Mouse (Mus musculus) olfactory bulb, adult 2 months (tissue): ENCODE measurements around the gene Pou3f3.

Experiments
- CTCF ChIP-seq: fragments of 200-500 bp; IDR thresholded peaks from 2 replicates; pipeline ENCODE4 v1.5.1; 2012; ENCODE audit warnings: low read depth, mild to moderate bottlenecking, low read length, moderate library complexity; ENCODE audit not compliant: insufficient read depth
- POLR2A ChIP-seq: fragments of 200-500 bp; IDR thresholded peaks from 2 replicates; pipeline ENCODE4 v1.6.1; 2012; ENCODE audit warnings: mild to moderate bottlenecking, low read depth, low read length, moderate library complexity; ENCODE audit not compliant: insufficient read depth

GRCm38 (mm10) chr1:42648366-42648935 is 47.1 kb upstream of the Pou3f3 start:
- no peak for TF ChIP-seq CTCF
- TF ChIP-seq POLR2A: no peak
